Mouse (Mus musculus): ENCODE data around the gene Ptprd. TPM values are rescaled to one million over a fixed set of nuclear protein-coding genes. Genes with fewer than 3 reads are reported as not detected.

The Ptprd gene
- polyA plus RNA-seq, 1 experiment from 2014 or later, result 76.0 TPM

DNA sequence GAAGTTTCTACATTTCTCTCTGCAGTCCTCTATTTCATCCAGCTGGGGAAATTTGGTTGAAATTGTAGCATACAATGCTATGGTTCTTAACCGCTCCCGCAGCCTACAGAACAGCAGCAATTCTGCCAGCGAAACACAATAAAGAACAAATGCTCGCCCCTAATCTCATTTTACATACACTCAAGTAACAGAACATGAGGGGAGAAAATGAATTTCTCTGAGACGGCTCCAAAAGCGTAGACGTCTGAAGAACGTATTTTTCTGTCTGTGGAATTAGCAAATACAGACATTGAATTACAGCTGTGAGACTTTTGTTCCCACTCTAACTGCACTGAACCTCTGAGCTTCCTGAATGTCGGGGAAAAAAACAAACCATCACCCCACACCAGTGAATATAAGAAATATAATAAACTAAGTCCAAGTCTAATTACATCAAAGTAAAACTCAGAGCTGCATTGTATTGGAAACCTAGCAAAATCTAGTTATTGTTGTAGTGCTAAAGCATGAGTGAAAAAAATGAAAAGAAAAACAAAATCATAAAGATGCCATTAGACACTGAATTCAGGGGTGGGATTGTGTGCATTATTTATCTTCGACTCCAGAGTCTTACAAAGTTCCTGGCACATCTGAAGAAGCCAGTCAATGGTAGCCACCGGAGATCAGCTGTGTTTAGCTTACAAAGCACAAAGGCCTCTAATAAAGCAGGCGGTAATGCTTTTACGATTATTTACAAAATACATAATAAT is 2187.8 kb downstream of the Ptprd start:
- WGBS, result 34% methylated on average over 13 of the region's 13 CpGs
- Histone ChIP-seq H3K27me3 (ENCODE audit: control insufficient read depth, insufficient read depth, low read length) (no peaks in the 10 kb centered on the region), H3K4me1 (ENCODE audit: control insufficient read depth, insufficient read depth, low read length) (0 out of 2 replicates have a peak, but pooled peaks cover 3% of the 10 kb centered on the region), H3K9ac (replicated peaks; ENCODE audit: low read length) (no peak overlapping the region), H3K4me2 (ENCODE audit: low read length) (0 out of 2 replicates have a peak overlapping the region, but pooled peaks have one; percentile 9), H3K36me3 (ENCODE audit: control insufficient read depth, insufficient read depth, low read length) (no peaks in the 10 kb centered on the region), H3K4me3 (replicated peaks; ENCODE audit: low read depth, low read length) (no peak overlapping the region), H3K27ac (replicated peaks; ENCODE audit: low read depth, low read length) (no peak overlapping the region), H3K9me3 (ENCODE audit: control insufficient read depth, low read length) (no peaks in the 10 kb centered on the region)
- DNase-seq (peak; percentile 42), ATAC-seq (ENCODE audit: low FRiP score, low TSS enrichment) (no peak; the same call in 1 of the 2 replicates)

DNA sequence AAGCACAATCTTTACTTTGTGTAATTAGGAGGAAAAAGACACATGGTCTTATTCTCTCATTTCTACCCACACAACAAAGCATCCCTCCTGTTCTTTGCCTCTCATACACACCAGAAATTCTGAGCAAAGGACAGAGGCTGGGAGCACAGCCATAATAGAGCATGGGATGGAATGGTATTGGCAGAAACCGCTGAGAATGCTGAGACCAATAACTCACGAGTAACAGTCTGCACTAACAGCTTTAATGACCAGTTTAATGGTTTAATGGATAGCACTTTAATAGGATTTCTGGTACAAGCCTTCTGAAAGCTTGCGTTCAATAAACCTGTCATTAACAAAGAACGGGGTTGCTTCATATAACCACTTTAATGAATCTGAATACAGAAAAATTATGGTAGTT is 2190.1 kb downstream of the Ptprd start:
- Histone ChIP-seq H3K36me3 (ENCODE audit: control insufficient read depth, insufficient read depth, low read length) (no peaks in the 10 kb centered on the region), H3K4me2 (ENCODE audit: low read length) (no peak overlapping the region), H3K9ac (replicated peaks; ENCODE audit: low read length) (no peak overlapping the region), H3K4me1 (ENCODE audit: control insufficient read depth, insufficient read depth, low read length) (0 out of 2 replicates have a peak, but pooled peaks cover 3% of the 10 kb centered on the region), H3K27ac (replicated peaks; ENCODE audit: low read depth, low read length) (no peak overlapping the region), H3K9me3 (ENCODE audit: control insufficient read depth, low read length) (no peaks in the 10 kb centered on the region), H3K27me3 (ENCODE audit: control insufficient read depth, insufficient read depth, low read length) (no peaks in the 10 kb centered on the region), H3K4me3 (replicated peaks; ENCODE audit: low read depth, low read length) (no peak overlapping the region)
- 84% methylated on average over 4 of the region's 4 CpGs for WGBS
- ATAC-seq (ENCODE audit: low FRiP score, low TSS enrichment) (no peak), DNase-seq (no peak)

DNA sequence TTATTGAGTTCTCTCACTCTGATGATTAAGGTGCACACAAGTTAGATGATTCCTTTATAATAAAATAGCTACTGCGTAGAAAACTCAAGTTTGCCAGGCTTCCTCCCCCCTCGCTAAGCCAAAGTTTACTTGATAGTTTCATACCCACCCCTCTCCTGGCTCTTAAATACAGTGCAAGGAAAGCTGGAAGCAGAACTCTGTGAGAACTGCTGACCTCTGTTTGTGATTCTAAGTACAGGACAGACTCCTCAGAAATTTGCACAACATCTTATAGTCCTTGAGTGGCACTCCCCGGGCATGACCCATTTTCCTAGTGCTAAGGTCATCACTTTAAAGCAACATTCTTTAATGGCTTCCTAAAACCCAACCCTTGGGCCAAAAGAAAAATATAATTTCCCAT is 2196.7 kb downstream of the Ptprd start:
- Histone ChIP-seq H3K27ac (replicated peaks; ENCODE audit: low read depth, low read length) (no peak overlapping the region), H3K27me3 (ENCODE audit: control insufficient read depth, insufficient read depth, low read length) (no peaks in the 10 kb centered on the region), H3K4me1 (ENCODE audit: control insufficient read depth, insufficient read depth, low read length) (peaks cover 5% of the 10 kb centered on the region), H3K9ac (replicated peaks; ENCODE audit: low read length) (no peak overlapping the region), H3K36me3 (ENCODE audit: control insufficient read depth, insufficient read depth, low read length) (no peaks in the 10 kb centered on the region), H3K4me2 (ENCODE audit: low read length) (no peak overlapping the region), H3K9me3 (ENCODE audit: control insufficient read depth, low read length) (no peaks in the 10 kb centered on the region), H3K4me3 (replicated peaks; ENCODE audit: low read depth, low read length) (no peak overlapping the region)
- ATAC-seq (ENCODE audit: low FRiP score, low TSS enrichment), result no peak
- DNase-seq, result no peak
- 90% methylated on average over 3 of the region's 3 CpGs for WGBS

DNA sequence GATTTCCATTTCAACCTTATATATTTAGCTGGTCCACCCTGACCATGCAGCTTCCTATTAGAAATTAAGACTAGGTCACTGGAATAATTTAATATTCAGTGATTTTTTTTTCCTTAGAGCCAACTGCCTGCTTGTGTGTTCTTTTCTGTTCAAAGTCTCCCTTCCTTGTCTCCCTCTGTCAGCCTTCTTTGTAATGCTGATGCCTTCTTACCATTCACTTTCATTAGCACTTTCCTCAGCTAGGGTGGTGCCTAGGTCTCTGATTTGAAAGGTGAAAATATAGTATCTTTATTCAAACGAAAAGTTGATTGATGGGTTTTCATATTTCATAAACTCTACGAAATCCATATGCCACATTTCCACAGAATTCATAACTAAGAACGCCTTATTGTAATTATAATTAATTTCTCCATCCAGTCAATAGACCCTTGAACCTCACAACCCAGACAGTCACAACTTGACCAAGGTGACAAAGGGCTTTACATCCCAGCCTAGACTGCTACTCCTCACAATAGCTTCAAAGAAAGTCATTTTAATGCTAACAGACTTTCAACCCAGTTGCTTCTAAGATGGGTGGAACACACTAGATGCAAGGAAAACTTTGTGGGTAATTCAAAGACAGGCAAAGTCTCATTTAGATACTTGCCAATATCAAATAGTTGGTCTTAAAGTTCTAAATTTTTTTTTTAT is 2197.5 kb downstream of the Ptprd start:
- Histone ChIP-seq H3K4me2 (ENCODE audit: low read length) (no peak overlapping the region), H3K4me3 (replicated peaks; ENCODE audit: low read depth, low read length) (no peak overlapping the region), H3K9me3 (ENCODE audit: control insufficient read depth, low read length) (no peaks in the 10 kb centered on the region), H3K4me1 (ENCODE audit: control insufficient read depth, insufficient read depth, low read length) (peaks cover 5% of the 10 kb centered on the region), H3K9ac (replicated peaks; ENCODE audit: low read length) (no peak overlapping the region), H3K27ac (replicated peaks; ENCODE audit: low read depth, low read length) (no peak overlapping the region), H3K36me3 (ENCODE audit: control insufficient read depth, insufficient read depth, low read length) (no peaks in the 10 kb centered on the region), H3K27me3 (ENCODE audit: control insufficient read depth, insufficient read depth, low read length) (no peaks in the 10 kb centered on the region)
- DNase-seq (no peak), ATAC-seq (ENCODE audit: low FRiP score, low TSS enrichment) (no peak)
- WGBS, result 36% methylated on average over 3 of the region's 3 CpGs

DNA sequence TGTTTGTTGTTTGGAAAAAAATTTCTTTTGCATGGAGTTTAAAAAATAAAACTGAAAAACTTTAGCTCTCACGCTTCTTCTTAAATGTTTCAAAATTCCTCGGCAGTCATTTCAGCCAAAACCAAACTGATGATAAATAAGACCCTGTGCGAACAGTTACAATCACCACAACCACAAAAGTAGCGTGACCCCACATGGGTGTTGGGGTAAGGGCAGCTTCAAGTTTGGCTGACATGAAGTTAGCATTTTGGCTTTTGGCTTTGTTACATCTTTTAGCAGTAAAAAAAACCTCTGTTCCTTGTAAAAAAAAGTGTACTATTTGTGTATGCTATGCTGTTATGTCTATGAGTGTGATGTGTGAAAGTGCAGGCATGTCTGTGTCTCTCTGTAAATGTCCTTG is 2203.2 kb downstream of the Ptprd start:
- H3K4me3 ChIP-seq (replicated peaks; ENCODE audit: low read depth, low read length), result no peak overlapping the region
- H3K36me3 ChIP-seq (ENCODE audit: control insufficient read depth, insufficient read depth, low read length), result no peaks in the 10 kb centered on the region
- DNase-seq (no peak), ATAC-seq (ENCODE audit: low FRiP score, low TSS enrichment) (no peak)
- H3K27me3 ChIP-seq (ENCODE audit: control insufficient read depth, insufficient read depth, low read length), result no peaks in the 10 kb centered on the region
- H3K9ac ChIP-seq (replicated peaks; ENCODE audit: low read length), result no peak overlapping the region
- H3K9me3 ChIP-seq (ENCODE audit: control insufficient read depth, low read length), result no peaks in the 10 kb centered on the region
- WGBS, result 97% methylated on average over 4 of the region's 4 CpGs
- H3K4me2 ChIP-seq (ENCODE audit: low read length), result no peak overlapping the region
- no peak overlapping the region for H3K27ac ChIP-seq (replicated peaks; ENCODE audit: low read depth, low read length)
- peaks cover 5% of the 10 kb centered on the region for H3K4me1 ChIP-seq (ENCODE audit: control insufficient read depth, insufficient read depth, low read length)

DNA sequence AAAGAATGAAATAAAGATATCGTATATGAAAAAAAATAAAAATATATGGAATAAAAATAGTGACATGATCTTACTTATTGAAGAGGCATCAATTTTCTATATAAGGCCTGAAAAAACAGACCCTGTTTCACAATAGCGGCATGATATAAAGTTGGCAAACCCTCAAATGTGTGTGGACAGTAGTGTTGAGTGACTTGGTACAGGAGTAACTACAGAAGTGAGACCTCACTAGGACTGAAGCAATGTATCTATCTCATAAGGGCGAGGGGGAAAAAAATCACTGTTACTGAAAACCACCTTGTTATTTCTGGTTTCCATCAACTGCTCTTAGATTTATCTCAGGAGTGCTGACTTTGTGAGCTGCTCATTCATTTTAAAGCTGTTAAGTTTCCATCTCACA is 2204.5 kb downstream of the Ptprd start:
- DNase-seq (no peak), ATAC-seq (ENCODE audit: low FRiP score, low TSS enrichment) (no peak)
- Histone ChIP-seq H3K4me1 (ENCODE audit: control insufficient read depth, insufficient read depth, low read length) (0 out of 2 replicates have a peak, but pooled peaks cover 3% of the 10 kb centered on the region), H3K36me3 (ENCODE audit: control insufficient read depth, insufficient read depth, low read length) (no peaks in the 10 kb centered on the region), H3K9ac (replicated peaks; ENCODE audit: low read length) (no peak overlapping the region), H3K27me3 (ENCODE audit: control insufficient read depth, insufficient read depth, low read length) (no peaks in the 10 kb centered on the region), H3K4me3 (replicated peaks; ENCODE audit: low read depth, low read length) (no peak overlapping the region), H3K4me2 (ENCODE audit: low read length) (no peak overlapping the region), H3K27ac (replicated peaks; ENCODE audit: low read depth, low read length) (no peak overlapping the region), H3K9me3 (ENCODE audit: control insufficient read depth, low read length) (no peaks in the 10 kb centered on the region)
- WGBS, result 90% methylated on average over 3 of the region's 3 CpGs

DNA sequence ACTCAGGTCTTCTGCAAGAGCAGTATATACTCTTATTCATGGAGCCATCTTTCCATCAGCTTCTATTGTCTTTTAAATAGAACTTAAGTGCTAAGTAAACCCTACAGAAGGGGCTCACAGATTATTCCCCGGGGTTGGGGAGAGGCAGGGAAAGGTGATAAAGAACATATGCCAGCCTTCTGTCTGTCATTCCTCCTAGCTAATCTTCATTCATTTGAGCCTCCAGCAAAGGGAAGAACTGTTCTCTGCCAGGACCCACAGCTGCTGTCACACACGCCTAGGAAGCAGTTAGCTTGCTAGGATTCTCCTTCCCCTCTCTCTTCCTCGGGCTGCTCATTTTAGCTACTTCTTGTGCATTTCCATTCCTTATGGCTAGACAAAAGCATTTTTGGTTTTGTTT is 2205.0 kb downstream of the Ptprd start:
- Histone ChIP-seq H3K4me1 (ENCODE audit: control insufficient read depth, insufficient read depth, low read length) (0 out of 2 replicates have a peak, but pooled peaks cover 3% of the 10 kb centered on the region), H3K9me3 (ENCODE audit: control insufficient read depth, low read length) (no peaks in the 10 kb centered on the region), H3K27ac (replicated peaks; ENCODE audit: low read depth, low read length) (no peak overlapping the region), H3K9ac (replicated peaks; ENCODE audit: low read length) (no peak overlapping the region), H3K4me2 (ENCODE audit: low read length) (no peak overlapping the region), H3K27me3 (ENCODE audit: control insufficient read depth, insufficient read depth, low read length) (no peaks in the 10 kb centered on the region), H3K36me3 (ENCODE audit: control insufficient read depth, insufficient read depth, low read length) (no peaks in the 10 kb centered on the region), H3K4me3 (replicated peaks; ENCODE audit: low read depth, low read length) (no peak overlapping the region)
- ATAC-seq (ENCODE audit: low FRiP score, low TSS enrichment) (peak; percentile 20; the same call in 1 of the 2 replicates), DNase-seq (peak; percentile 13)
- WGBS, result 39% methylated on average over 3 of the region's 3 CpGs

DNA sequence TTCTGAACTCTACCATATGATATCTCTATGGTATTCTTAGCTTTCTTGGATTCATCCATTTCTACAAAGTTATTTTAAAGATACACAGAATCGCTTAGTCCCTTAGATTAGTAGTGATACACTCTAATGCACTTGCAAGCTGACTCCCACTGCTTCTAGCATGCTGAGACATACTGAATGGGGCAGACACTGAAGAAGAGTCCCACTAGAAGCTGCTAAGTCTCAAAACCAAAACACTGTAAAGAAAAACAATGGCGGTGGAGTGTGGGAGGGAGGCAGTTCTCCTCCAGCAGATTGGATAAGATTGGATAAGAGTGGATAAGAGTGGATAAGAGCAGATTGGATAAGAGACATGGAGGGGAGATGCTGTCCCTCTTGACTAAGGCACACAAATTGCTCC is 2207.6 kb downstream of the Ptprd start:
- DNase-seq (no peak), ATAC-seq (ENCODE audit: low FRiP score, low TSS enrichment) (no peak)
- no peaks in the 10 kb centered on the region for H3K27me3 ChIP-seq (ENCODE audit: control insufficient read depth, insufficient read depth, low read length)
- H3K4me3 ChIP-seq (replicated peaks; ENCODE audit: low read depth, low read length), result no peak overlapping the region
- H3K27ac ChIP-seq (replicated peaks; ENCODE audit: low read depth, low read length), result no peak overlapping the region
- 81% methylated on average over 2 of the region's 2 CpGs for WGBS
- no peaks in the 10 kb centered on the region for H3K36me3 ChIP-seq (ENCODE audit: control insufficient read depth, insufficient read depth, low read length)
- no peak overlapping the region for H3K4me2 ChIP-seq (ENCODE audit: low read length)
- H3K4me1 ChIP-seq (ENCODE audit: control insufficient read depth, insufficient read depth, low read length), result 0 out of 2 replicates have a peak, but pooled peaks cover 3% of the 10 kb centered on the region
- no peak overlapping the region for H3K9ac ChIP-seq (replicated peaks; ENCODE audit: low read length)
- H3K9me3 ChIP-seq (ENCODE audit: control insufficient read depth, low read length), result no peaks in the 10 kb centered on the region

DNA sequence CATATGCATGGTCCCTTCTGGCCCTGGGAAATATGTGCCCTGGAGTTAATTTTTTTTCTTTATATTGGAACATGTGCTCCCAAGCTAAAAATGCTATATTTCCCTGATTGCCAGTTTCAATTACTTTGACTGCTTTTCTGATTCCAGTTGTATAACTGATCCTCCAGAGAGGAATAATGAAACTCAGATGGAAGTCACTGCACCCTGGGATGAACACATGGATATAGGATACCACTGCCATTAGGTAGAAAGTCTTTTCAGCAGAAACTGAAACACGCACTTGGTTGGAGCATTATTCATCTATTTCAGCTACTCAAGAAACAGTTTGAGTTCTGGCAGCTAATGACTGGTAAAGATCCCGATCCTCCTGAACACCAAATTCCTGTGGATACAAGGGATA is 2211.5 kb downstream of the Ptprd start:
- Histone ChIP-seq H3K9ac (replicated peaks; ENCODE audit: low read length) (no peak overlapping the region), H3K27me3 (ENCODE audit: control insufficient read depth, insufficient read depth, low read length) (no peaks in the 10 kb centered on the region), H3K4me1 (ENCODE audit: control insufficient read depth, insufficient read depth, low read length) (no peaks in the 10 kb centered on the region), H3K4me3 (replicated peaks; ENCODE audit: low read depth, low read length) (no peak overlapping the region), H3K36me3 (ENCODE audit: control insufficient read depth, insufficient read depth, low read length) (no peaks in the 10 kb centered on the region), H3K4me2 (ENCODE audit: low read length) (no peak overlapping the region), H3K27ac (replicated peaks; ENCODE audit: low read depth, low read length) (no peak overlapping the region), H3K9me3 (ENCODE audit: control insufficient read depth, low read length) (no peaks in the 10 kb centered on the region)
- 93% methylated on average over 2 of the region's 2 CpGs for WGBS
- ATAC-seq (ENCODE audit: low FRiP score, low TSS enrichment), result no peak
- DNase-seq, result no peak
